Mouse (Mus musculus) kidney, adult 18-20 months (tissue): Measurements from ENCODE around the gene Sema4d.

Source experiments
- DNase-seq: peaks from one replicate; pipeline ENCODE4 v3.0.0; 2021

Sema4d gene

GRCm38 (mm10) chr13:51777738-51778274, 15.7 kb downstream of the Sema4d start:
- no peak for DNase-seq

DNA sequence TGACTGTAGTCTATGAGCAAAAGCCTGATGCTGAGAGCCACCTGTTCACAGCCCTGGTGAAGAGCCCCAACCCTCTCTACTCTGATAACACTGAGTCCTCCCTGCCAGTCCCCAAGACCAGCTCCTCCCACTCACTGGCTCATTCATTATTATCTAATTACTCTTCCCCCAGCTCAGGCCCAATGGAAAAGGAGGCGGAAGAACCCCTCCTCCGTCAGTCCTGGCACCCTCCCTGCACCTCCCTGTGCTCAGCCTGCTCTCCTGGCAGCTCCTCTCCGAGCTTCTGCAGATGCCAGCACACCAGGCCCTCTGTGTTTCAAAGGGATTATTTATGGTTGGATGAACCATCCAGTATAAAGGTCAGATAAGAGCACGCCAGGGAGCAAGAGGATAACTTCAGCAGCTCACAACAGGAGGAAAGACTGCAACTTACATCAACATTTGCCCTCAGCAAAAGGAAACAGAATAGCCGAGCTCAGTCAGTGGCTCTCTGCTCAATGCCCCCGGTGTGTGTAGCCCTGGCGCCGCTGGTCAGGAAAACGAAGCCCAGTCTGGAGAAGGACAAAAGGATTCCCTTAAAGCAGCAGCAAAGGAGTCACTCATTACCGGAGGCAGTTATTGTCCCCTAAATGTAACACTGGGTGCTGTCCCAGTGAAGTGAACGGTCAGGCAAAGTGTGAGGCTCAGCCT, 16.4 kb downstream of the Sema4d start:
- DNase-seq, result peak; percentile 73

DNA sequence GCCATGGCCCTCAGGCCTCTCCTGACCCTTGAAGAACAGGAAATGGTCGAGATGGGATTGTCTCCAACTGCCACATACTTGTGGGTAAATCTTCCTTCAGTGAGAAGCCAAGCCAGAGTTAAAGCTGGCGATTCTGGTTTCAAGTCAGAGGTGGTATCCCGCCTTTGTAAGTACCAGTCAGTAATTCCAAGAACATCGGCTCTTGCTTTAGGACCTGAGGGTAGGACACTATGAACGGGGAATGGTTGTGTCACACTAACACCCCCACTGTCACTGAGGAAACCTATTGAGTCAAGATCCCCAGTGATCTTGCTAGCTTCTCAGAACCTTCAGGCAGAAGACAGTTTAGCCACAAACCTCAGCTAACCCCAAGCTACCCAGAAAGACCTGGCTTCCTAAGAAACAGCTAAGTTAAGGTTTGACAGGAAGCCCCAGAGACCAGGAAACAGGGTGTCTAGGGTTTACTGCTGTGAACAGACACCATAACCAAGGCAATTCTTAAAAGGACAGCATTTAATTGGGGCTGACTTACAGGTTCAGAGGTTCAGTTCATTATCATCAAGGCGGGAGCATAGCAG, 17.3 kb downstream of the Sema4d start:
- no peak for DNase-seq

DNA sequence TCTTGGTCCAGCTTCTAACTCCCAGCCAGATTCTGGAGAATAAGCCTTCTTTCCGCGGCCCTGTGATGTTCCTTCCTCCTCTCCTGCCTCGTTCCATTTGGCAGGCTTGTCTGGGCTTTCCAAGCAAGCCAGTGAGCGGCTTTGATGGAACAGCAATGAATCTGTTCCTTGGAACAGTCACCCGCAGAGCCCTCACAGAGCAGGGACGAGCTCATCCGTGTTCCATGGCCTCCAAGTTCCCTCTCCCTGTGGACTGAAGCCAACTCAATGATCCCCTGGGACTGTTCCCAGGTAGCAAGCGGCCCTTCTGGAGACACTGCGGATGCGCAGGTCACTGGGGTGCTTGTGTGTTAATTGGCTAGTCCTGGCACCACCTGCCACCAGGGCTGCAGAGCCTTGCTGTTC, 21.7 kb downstream of the Sema4d start:
- peak; percentile 70 for DNase-seq

DNA sequence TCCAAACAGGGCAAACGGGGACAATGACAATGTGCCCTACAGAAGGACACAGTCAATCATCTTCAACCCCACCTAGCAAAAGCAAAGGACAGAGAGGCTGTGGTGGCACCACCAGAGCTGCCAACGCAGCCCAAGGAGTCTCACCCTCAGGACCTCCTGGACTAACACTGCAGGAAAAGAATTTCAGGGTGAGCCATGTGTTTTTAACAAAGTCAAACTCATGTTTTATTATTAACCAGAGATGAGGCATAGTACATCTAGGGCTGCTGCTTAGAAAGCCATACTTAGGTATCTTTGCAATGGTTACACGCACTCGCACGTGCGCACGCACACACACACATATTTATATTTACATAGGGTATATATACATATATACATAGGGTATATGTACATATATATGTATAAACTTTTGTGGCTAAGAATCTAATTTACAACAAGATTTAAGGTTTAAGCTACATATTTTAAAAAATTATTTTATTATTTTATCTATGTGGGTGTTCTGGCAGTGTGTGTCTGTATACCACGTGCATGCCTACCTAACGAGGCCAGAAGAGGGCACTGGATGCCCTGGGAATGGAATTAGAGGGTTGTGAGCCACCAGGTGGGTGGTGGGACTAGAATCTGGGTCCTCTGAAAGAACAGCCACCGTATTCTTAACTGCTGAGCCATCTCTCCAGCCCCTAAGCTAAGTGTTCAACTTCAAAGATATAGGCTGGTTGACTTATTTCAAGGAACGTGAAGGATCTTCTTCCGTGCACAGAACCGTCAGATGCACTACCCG, 22.7 kb downstream of the Sema4d start:
- peak; percentile 45 for DNase-seq

DNA sequence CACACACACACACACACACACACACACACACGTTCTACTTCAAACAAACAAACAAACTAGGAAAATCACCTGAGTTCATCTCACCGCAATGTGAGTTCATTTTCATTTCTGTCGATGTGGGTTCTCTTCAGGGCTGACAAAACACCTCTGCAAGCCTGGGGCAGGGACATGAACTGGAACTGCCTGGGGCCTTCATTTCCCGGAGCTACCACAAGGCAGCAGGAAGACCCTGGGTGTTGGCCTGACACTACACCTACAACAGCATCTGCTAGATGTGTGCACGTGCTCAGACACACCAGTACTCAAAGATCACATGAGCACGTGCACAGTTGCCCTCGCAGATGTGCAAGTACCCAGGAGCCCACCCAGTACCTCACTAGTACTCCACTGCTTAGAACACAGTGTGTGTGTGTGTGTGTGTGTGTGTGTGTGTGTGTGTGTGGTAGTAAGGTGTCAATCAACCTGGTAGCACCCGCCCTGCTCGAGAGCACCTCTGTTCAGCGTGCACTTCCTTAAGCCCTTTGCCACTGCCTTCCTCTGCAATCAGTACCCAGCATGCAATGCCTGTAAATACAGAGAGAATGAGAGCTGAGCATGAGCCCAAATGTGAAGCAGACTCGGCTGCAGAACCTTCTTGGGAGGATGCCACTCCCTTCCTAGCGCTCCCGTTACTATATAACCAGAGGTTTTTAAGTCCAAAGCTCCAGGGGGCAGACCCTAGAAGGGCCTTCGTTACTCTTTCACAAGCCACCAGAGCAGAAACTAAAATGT, 25.4 kb downstream of the Sema4d start:
- DNase-seq, result peak; percentile 76

GRCm38 (mm10) chr13:51767513-51767912, 26.0 kb downstream of the Sema4d start:
- DNase-seq, result peak; percentile 32

DNA sequence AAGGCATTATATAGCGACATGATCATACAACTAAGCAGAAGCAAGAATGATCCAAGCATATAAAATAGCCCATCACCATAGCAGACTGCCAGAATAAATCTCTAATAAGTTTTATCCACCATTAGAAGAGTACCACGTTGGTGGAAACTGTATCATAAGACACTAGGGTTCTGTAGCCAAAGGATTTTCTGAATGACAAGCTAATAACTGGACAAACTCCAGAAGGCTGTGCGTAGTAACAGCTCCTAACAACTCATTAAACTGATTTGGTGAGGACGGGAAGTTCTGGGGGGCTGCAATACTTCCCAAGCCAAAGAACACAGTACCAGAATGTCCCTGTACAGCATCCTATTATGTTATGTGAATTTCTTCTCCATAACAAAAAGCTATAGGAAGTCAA, 26.8 kb downstream of the Sema4d start:
- no peak for DNase-seq

- no peak for DNase-seq
These were observed 28.2 kb downstream of the Sema4d start for GRCm38 (mm10) chr13:51765369-51765768.

DNA sequence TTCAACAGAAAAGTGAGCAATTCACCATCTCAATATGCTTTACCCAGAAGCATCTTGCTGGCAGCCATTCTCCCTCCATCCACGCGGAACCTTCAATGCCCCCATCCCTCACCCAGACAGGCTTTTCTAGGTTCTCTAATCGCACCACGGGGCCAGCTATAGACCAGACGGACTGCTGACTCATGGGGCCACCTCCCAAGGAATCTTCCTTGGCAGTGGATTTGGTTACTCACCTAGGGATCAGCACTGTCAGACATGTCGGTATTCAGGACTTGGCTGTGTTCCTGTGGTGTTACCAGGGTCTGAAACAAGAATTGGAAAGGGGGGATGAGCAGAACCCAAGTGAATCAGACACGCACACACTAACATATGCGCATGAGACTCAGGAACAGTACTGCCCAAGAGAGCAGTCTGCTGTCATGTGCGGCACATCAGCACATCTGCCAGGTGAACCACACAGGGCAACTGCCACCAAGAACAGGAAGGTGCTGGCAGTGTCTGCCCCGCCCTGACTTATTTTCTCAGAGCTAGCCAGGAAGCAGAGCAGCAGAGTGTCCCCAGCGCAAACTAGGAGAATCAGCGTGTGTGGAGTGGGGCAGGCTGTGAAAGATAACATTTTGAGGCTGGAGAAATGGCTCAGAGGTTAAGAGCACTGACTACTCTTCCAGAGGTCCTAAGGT, 30.4 kb downstream of the Sema4d start:
- DNase-seq, result no peak

DNA sequence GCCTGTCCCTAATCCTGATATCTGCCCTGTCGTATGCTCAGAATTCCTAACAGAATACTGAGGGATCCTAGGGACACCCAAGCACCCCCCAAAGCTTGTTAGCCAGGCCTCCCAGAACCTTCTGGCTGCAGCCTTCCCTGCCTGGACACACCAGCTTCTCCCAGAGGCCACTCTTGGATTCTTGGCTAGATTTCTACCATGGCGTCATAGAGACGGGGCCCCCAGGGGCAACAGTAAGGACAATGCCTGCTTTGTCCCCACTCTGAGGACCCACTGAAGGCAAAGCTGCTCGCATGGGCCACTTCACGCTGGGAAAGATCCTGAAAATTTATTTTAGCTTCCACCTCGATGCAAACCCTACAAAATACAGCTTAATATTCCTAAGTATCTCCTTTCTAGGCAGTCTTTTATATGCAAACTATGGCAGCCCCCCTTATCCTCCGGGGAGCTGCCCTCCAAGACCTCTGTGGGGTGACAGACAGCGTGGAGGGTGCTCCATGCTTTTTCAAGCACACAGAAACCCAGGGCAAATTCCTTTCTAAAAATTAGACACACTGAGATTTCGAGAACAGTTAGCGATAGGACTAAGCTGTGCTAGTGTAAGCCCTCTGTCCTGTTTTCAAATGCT, 32.2 kb downstream of the Sema4d start:
- DNase-seq, result no peak

GRCm38 (mm10) chr13:51759256-51759987, 34.1 kb downstream of the Sema4d start:
- no peak for DNase-seq

DNA sequence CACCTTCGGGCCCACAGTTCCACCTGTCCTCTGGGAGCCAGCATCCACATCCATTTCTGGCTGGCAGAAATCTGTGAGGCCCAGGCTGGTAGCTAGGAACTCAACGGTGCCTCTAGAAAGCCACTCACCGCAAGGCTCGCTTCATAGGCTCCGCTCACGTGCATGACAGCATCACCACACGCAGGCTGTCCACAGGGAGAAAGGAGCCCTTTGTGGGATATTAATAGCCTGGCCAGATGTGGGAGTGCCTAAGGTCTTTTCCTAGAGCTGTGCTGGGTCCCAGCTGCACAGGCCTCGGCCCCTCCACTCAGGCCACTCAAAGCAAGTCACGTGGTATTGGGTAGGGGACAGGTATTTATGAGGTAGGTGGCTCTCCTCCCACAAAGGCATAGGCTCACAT, 35.1 kb downstream of the Sema4d start:
- no peak for DNase-seq

GRCm38 (mm10) chr13:51757099-51757498, 36.4 kb downstream of the Sema4d start:
- DNase-seq, result no peak

DNA sequence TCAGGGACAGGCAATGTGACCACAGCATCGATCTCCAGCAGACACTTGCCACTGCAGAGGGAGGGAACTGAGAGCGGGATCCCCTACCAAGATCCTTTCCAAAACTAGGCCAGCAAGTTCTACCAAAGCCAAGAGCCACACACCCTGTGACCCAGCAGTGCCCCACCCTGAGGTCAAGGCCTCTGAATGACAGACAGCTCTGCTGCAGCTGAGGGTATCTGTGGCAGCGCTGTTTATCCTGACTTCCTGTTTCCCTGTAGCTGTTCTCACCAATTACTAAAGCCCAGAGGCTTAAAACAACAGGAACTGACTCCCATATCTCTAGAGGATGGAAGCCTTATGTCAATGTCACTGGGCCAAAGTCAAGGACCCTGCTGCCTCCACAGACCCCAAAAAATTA, 37.0 kb downstream of the Sema4d start:
- DNase-seq, result no peak

DNA sequence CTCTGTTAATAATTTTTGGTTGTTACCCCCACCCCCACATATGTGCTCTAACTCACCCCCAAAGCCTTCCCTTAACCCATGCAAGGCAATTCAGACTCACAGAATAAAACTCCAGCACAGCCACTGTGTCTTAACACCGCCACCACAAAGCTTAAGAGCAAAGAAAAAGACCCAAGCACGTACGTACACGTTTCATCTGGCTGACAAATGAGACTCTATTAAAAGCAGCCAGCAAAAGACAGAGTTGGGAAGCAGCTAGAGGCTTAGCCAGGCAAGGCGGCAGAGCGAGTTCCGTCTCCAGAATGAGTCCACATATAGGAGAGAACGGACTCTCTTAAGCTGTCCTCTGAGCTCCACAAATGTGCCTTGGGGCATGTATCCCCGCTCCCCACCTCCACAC, 37.5 kb downstream of the Sema4d start:
- no peak for DNase-seq

DNA sequence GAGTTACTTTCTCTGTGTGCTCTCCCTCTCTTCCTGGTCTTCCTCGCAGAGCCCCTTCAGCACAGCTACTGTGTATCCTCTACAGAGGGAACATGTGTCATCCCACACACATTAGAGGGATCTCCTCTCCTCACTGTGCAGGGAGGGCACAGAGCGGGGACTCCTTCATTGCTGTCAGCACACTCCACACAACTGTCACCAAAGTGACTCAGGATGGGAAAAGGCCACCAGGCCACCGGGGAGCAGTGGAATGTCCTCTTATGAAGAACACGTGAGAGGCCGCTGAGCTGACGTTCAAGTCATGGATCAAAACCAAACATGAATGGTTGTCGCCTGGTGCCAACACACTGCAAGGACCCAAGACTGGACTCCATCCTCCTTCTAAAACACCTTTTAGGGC, 38.0 kb downstream of the Sema4d start:
- DNase-seq, result no peak

GRCm38 (mm10) chr13:51754559-51755126, 38.9 kb downstream of the Sema4d start:
- no peak for DNase-seq

- DNase-seq, result no peak
These were observed 39.6 kb downstream of the Sema4d start for GRCm38 (mm10) chr13:51753802-51754444.

- DNase-seq, result no peak
These were observed 40.4 kb downstream of the Sema4d start for GRCm38 (mm10) chr13:51753168-51753465.
